Mouse (Mus musculus) embryonic facial prominence, embryonic 10.5 days (tissue): ENCODE measurements around the gene Ovch2. TPM values are rescaled to one million over a fixed set of nuclear protein-coding genes. Genes with fewer than 3 reads are reported as not detected.
A peak's percentile ranks its signal among the peaks of the same experiment; 100 is the strongest.

ENCODE experiments used
- DNase-seq: peaks from one replicate; pipeline ENCODE4 v3.0.0-alpha.2; 2017; ENCODE audit warnings: low spot score
- H3K27ac ChIP-seq: fragments of 300-500 bp; sonication (generic); replicated peaks from 2 replicates; pipeline ENCODE4 v1.5.1; 2016; ENCODE audit warnings: mild to moderate bottlenecking
- H3K27me3 ChIP-seq: fragments of 300-500 bp; sonication (generic); replicated peaks from 2 replicates; pipeline ENCODE4 v1.6.1; 2016; ENCODE audit warnings: low read depth, mild to moderate bottlenecking; ENCODE audit not compliant: poor library complexity, severe bottlenecking
- H3K36me3 ChIP-seq: fragments of 300-500 bp; sonication (generic); replicated peaks from 2 replicates; pipeline ENCODE4 v1.6.1; 2016; ENCODE audit warnings: mild to moderate bottlenecking, moderate library complexity
- H3K4me1 ChIP-seq: fragments of 300-500 bp; sonication (generic); 2 replicates; pipeline ENCODE4 v1.6.1; 2016
- H3K4me3 ChIP-seq: fragments of 300-500 bp; sonication (generic); 2 replicates; pipeline ENCODE4 v1.5.1; 2016; ENCODE audit warnings: mild to moderate bottlenecking, moderate library complexity
- H3K9me3 ChIP-seq: fragments of 300-500 bp; sonication (generic); 2 replicates; pipeline ENCODE4 v1.6.1; 2016; ENCODE audit warnings: mild to moderate bottlenecking
- WGBS: fragments of 180-500 bp; shearing (Covaris S2); methylation state at CpG from one replicate; pipeline ENCODE4 v1.1.7; 2016; 5-methylcytosine and 5-hydroxymethylcytosine counted together
- polyA plus RNA-seq: library from polyadenylated mRNA; unstranded; fragments of >200 nt; fragmentation: Nextera tagmentation; extraction: Ambion mirVana; gene quantifications from 2 replicates; pipeline ENCODE4 v1.2.1, GENCODE M21; 2016

Gene Ovch2
- polyA plus RNA-seq, 1 experiment from 2014 or later = not detected

- Histone ChIP-seq H3K27me3 (peaks cover 12% of the 10 kb centered on the region), H3K4me3 (peak within 1 kb of the TSS; percentile 55), H3K9me3 (no peaks in the 10 kb centered on the region), H3K36me3 (no peaks in the 10 kb centered on the region), H3K4me1 (peaks cover 9% of the 10 kb centered on the region), H3K27ac (no peak within 1 kb of the TSS; the same call in 1 of the 2 replicates)
- DNase-seq = peak; percentile 68
- 12% methylated on average over 23 of the region's 23 CpGs for WGBS
Measured at GRCm38 (mm10) chr7:107757308-107758151, 43.5 kb downstream of the Ovch2 start, which contains the start of gene Cyb5r2. Gene Cyb5r2, minus strand, starts transcription at chr7:107758032.

GRCm38 (mm10) chr7:107756748-107757147, 44.3 kb downstream of the Ovch2 start:
- H3K27me3 ChIP-seq = peaks cover 12% of the 10 kb centered on the region
- H3K9me3 ChIP-seq = no peaks in the 10 kb centered on the region
- H3K36me3 ChIP-seq = no peaks in the 10 kb centered on the region
- peaks cover 12% of the 10 kb centered on the region for H3K4me1 ChIP-seq
- H3K27ac ChIP-seq = no peak overlapping the region
- H3K4me3 ChIP-seq = no peak overlapping the region
- DNase-seq = no peak
- 90% methylated on average over 2 of the region's 2 CpGs for WGBS

- 75% methylated on average over 3 of the region's 3 CpGs for WGBS
- Histone ChIP-seq H3K27ac (no peak overlapping the region), H3K9me3 (no peaks in the 10 kb centered on the region), H3K4me1 (peaks cover 12% of the 10 kb centered on the region), H3K4me3 (no peak overlapping the region), H3K27me3 (peaks cover 12% of the 10 kb centered on the region), H3K36me3 (no peaks in the 10 kb centered on the region)
- DNase-seq = no peak
Measured at GRCm38 (mm10) chr7:107755905-107756304, 45.1 kb downstream of the Ovch2 start.

GRCm38 (mm10) chr7:107752031-107752520, 48.9 kb downstream of the Ovch2 start:
- 0 out of 2 replicates have a peak, but pooled peaks cover 3% of the 10 kb centered on the region for H3K4me1 ChIP-seq
- H3K4me3 ChIP-seq = no peak overlapping the region
- no peak for DNase-seq
- no peaks in the 10 kb centered on the region for H3K9me3 ChIP-seq
- no peak overlapping the region for H3K27ac ChIP-seq
- H3K27me3 ChIP-seq = peaks cover 5% of the 10 kb centered on the region; the same call in 1 of the 2 replicates
- H3K36me3 ChIP-seq = no peaks in the 10 kb centered on the region; the same call in 1 of the 2 replicates
- 72% methylated on average over 10 of the region's 10 CpGs for WGBS

- Histone ChIP-seq H3K4me1 (0 out of 2 replicates have a peak, but pooled peaks cover 3% of the 10 kb centered on the region), H3K4me3 (no peak overlapping the region), H3K9me3 (no peaks in the 10 kb centered on the region), H3K27ac (no peak overlapping the region), H3K27me3 (no peaks in the 10 kb centered on the region), H3K36me3 (peaks cover 18% of the 10 kb centered on the region)
- 90% methylated on average over 4 of the region's 4 CpGs for WGBS
- no peak for DNase-seq
Measured at GRCm38 (mm10) chr7:107749721-107750120, 51.3 kb downstream of the Ovch2 start.

DNA sequence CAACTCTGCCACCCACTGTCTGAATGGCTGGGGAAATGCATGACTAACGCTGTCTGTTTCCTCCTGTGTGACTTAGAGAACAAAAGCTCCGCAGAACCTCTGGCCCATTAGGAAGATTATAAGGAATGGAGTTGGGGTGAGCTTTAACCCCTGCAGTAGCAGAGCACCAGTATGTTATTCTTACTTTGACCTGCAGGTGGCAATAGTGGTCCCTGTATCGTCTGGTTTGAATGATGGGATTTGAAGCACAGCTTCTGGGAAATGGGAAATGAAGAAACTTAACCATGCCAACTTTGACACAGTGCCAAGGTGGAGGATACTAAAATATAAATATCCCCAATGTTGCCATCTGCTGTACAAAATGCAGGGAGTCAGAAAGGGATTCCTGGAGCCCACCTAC, 51.7 kb downstream of the Ovch2 start:
- H3K9me3 ChIP-seq = no peaks in the 10 kb centered on the region
- H3K4me3 ChIP-seq = no peak overlapping the region
- DNase-seq = peak; percentile 51
- 4% methylated on average over 3 of the region's 3 CpGs for WGBS
- no peaks in the 10 kb centered on the region for H3K27me3 ChIP-seq
- H3K36me3 ChIP-seq = peaks cover 23% of the 10 kb centered on the region
- H3K27ac ChIP-seq = no peak overlapping the region
- 0 out of 2 replicates have a peak, but pooled peaks cover 3% of the 10 kb centered on the region for H3K4me1 ChIP-seq

DNA sequence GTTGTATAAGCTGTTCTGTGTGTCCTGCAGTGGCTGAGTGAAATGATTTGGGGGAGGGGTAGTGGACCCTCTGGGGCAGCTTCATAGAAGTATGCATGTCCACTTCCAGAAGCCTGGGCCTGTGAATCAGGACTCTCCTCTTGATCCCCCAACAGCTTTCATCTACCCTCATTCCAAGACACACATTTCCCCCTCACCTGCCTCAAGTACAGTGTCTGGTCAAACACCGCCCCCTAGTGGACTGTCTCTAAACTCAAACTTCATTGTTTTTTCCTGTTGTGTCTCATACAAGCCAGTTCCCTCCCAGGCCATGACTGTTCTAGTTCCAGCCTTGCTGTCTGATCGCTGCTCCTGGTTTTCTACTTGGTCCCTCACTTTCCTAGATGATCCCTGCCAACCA, 53.1 kb downstream of the Ovch2 start:
- Histone ChIP-seq H3K27ac (no peak overlapping the region), H3K4me3 (no peak overlapping the region), H3K4me1 (0 out of 2 replicates have a peak, but pooled peaks cover 3% of the 10 kb centered on the region), H3K36me3 (peaks cover 36% of the 10 kb centered on the region), H3K9me3 (no peaks in the 10 kb centered on the region), H3K27me3 (no peaks in the 10 kb centered on the region)
- WGBS = 21% methylated on average over 2 of the region's 2 CpGs
- peak; percentile 77 for DNase-seq

GRCm38 (mm10) chr7:107747476-107747875, 53.5 kb downstream of the Ovch2 start:
- WGBS = 91% methylated on average over 9 of the region's 9 CpGs
- H3K4me3 ChIP-seq = no peak overlapping the region
- H3K9me3 ChIP-seq = no peaks in the 10 kb centered on the region
- H3K36me3 ChIP-seq = peaks cover 39% of the 10 kb centered on the region
- no peak for DNase-seq
- H3K27me3 ChIP-seq = no peaks in the 10 kb centered on the region
- H3K27ac ChIP-seq = no peak overlapping the region
- H3K4me1 ChIP-seq = 0 out of 2 replicates have a peak, but pooled peaks cover 3% of the 10 kb centered on the region

DNA sequence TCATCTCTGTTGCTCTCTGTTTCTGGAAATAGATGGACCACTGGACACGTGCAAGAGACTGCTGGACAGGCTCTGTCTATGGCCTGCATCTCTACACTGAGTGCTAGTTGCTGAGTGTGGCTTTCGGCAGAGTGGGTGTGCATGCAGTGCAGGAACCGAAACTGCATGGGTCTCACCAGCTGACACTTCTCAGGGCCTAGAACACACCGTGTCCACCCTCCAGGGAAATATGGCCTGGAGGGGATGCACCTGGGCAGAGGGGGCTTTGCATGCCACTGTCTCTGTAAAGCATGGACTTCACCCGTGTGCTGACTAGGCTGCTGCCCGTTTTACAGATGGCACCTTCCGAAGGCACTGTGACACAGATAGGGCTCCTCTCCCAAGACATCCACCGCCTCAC, 55.0 kb downstream of the Ovch2 start:
- no peak for DNase-seq
- H3K36me3 ChIP-seq = peaks cover 44% of the 10 kb centered on the region
- H3K27me3 ChIP-seq = no peaks in the 10 kb centered on the region
- H3K27ac ChIP-seq = no peak overlapping the region
- H3K9me3 ChIP-seq = no peaks in the 10 kb centered on the region
- WGBS = 94% methylated on average over 8 of the region's 8 CpGs
- no peaks in the 10 kb centered on the region for H3K4me1 ChIP-seq
- H3K4me3 ChIP-seq = no peak overlapping the region

DNA sequence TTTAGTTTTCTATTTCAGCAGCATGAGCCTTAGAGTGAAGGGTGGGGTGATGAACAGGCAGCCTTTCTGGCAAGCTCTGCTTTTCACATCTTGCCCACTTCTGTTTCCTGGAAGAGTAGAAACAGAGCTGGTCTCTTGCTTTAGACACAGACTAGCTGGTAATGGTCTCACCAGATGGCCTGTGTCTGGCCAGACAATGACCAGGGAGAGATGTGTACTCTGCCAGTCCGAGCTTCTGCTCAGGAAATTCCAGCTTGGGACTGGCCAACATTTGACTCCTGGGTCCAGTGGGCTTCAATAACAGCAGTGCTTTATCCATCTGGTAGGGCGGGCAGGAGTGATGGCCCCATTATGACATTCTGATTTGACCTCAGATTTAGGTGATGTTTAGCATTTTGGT, 55.9 kb downstream of the Ovch2 start:
- Histone ChIP-seq H3K9me3 (no peaks in the 10 kb centered on the region), H3K27ac (no peak overlapping the region), H3K4me1 (no peaks in the 10 kb centered on the region), H3K4me3 (no peak overlapping the region), H3K36me3 (peaks cover 53% of the 10 kb centered on the region), H3K27me3 (no peaks in the 10 kb centered on the region)
- DNase-seq = no peak
- 80% methylated on average over 2 of the region's 2 CpGs for WGBS

DNA sequence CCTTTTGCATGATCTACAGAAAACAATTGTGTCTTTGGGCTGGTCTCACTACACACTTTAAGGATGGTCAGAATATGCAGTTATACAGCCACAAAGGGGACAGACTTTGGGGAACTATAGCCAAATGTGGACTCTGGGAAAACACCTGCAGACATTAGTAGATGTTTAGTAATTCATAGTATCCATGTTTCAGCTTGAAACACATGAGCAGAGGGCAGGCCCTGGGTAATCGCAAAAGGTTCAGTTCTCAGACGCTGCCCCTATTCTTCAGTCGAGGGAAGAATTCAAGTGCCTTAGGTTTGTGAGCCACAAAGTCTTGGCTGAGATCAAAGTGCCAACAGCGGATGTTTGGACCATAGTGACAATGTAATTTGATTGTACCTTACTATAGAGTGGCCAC, 56.6 kb downstream of the Ovch2 start:
- Histone ChIP-seq H3K36me3 (peaks cover 58% of the 10 kb centered on the region), H3K9me3 (no peaks in the 10 kb centered on the region), H3K27ac (no peak overlapping the region), H3K4me3 (no peak overlapping the region), H3K4me1 (no peaks in the 10 kb centered on the region), H3K27me3 (no peaks in the 10 kb centered on the region)
- WGBS = 92% methylated on average over 4 of the region's 4 CpGs
- DNase-seq = no peak

- DNase-seq = no peak
- Histone ChIP-seq H3K36me3 (peaks cover 71% of the 10 kb centered on the region), H3K9me3 (no peaks in the 10 kb centered on the region), H3K4me3 (no peak overlapping the region), H3K4me1 (no peaks in the 10 kb centered on the region), H3K27ac (no peak overlapping the region), H3K27me3 (no peaks in the 10 kb centered on the region)
- 89% methylated on average over 10 of the region's 10 CpGs for WGBS
Measured at GRCm38 (mm10) chr7:107742963-107743465, 58.0 kb downstream of the Ovch2 start.

- no peak overlapping the region for H3K4me3 ChIP-seq
- no peak overlapping the region for H3K27ac ChIP-seq
- peaks cover 48% of the 10 kb centered on the region for H3K36me3 ChIP-seq
- 0 out of 2 replicates have a peak, but pooled peaks cover 2% of the 10 kb centered on the region for H3K4me1 ChIP-seq
- H3K27me3 ChIP-seq = no peaks in the 10 kb centered on the region
- peak; percentile 37 for DNase-seq
- WGBS = 44% methylated on average over 2 of the region's 2 CpGs
- H3K9me3 ChIP-seq = no peaks in the 10 kb centered on the region
Measured at GRCm38 (mm10) chr7:107738726-107739125, 62.3 kb downstream of the Ovch2 start.
